Mouse (Mus musculus) limb, embryonic 15.5 days (tissue): ENCODE results near the gene Mlh3. TPM values are rescaled to one million over a fixed set of nuclear protein-coding genes. Genes with fewer than 3 reads are reported as not detected.

Source experiments
- ATAC-seq: fragments of 200-750 bp; cut with Nextera tagmentation; 2 replicates; pipeline ENCODE4 v1.8.0; 2017; ENCODE audit warnings: low read depth, moderate TSS enrichment; ENCODE audit not compliant: insufficient number of reproducible peaks, low FRiP score, low TSS enrichment
- H3K27ac ChIP-seq: fragments of 300-500 bp; sonication (generic); 2 replicates; pipeline ENCODE4 v1.5.1; 2015; ENCODE audit warnings: moderate library complexity, mild to moderate bottlenecking, inconsistent platforms
- H3K27me3 ChIP-seq: fragments of 300-500 bp; sonication (generic); 2 replicates; pipeline ENCODE4 v1.6.1; 2015; ENCODE audit warnings: inconsistent platforms
- H3K36me3 ChIP-seq: fragments of 300-500 bp; sonication (generic); 2 replicates; pipeline ENCODE4 v1.6.1; 2015; ENCODE audit warnings: inconsistent platforms
- H3K4me1 ChIP-seq: fragments of 300-500 bp; sonication (generic); 2 replicates; pipeline ENCODE4 v1.6.1; 2015; ENCODE audit warnings: inconsistent platforms
- H3K4me2 ChIP-seq: fragments of 300-500 bp; sonication (generic); 2 replicates; pipeline ENCODE4 v1.6.1; 2015; ENCODE audit warnings: mild to moderate bottlenecking, inconsistent platforms
- H3K4me3 ChIP-seq: fragments of 300-500 bp; sonication (generic); 2 replicates; pipeline ENCODE4 v1.5.1; 2015; ENCODE audit warnings: mild to moderate bottlenecking, inconsistent platforms
- H3K9ac ChIP-seq: fragments of 300-500 bp; sonication (generic); 2 replicates; pipeline ENCODE4 v1.6.1; 2015; ENCODE audit warnings: inconsistent platforms
- H3K9me3 ChIP-seq: fragments of 300-500 bp; sonication (generic); 2 replicates; pipeline ENCODE4 v1.6.1; 2016; ENCODE audit warnings: inconsistent platforms
- WGBS: fragments of 180-500 bp; shearing (Covaris S2); methylation state at CpG from one replicate; pipeline ENCODE4 v1.1.7; 2015; 5-methylcytosine and 5-hydroxymethylcytosine counted together
- polyA plus RNA-seq: library from polyadenylated mRNA; unstranded; fragments of >200 nt; fragmentation: Nextera tagmentation; extraction: Ambion mirVana; gene quantifications from 2 replicates; pipeline ENCODE4 v1.2.1, GENCODE M21; 2015

The Mlh3 gene
- polyA plus RNA-seq, 1 experiment from 2014 or later = 9.4 TPM

GRCm38 (mm10) chr12:85219236-85219904, 51.0 kb downstream of the Mlh3 start, which contains the start of gene Eif2b2:
Gene Eif2b2, plus strand, starts transcription at chr12:85219481.
- H3K36me3 ChIP-seq = peaks cover 30% of the 10 kb centered on the region
- ATAC-seq = peak; percentile 100
- under 1% methylated on average over 54 of the region's 54 CpGs for WGBS
- peak within 1 kb of the TSS; percentile 68 for H3K9ac ChIP-seq
- H3K9me3 ChIP-seq = no peaks in the 10 kb centered on the region
- peak within 1 kb of the TSS; percentile 79 for H3K27ac ChIP-seq
- no peaks in the 10 kb centered on the region for H3K27me3 ChIP-seq
- H3K4me1 ChIP-seq = peaks cover 26% of the 10 kb centered on the region
- H3K4me3 ChIP-seq = peak within 1 kb of the TSS; percentile 74
- H3K4me2 ChIP-seq = peak within 1 kb of the TSS; percentile 80

- ATAC-seq = no peak
These were observed 52.6 kb downstream of the Mlh3 start for GRCm38 (mm10) chr12:85217733-85218310.

GRCm38 (mm10) chr12:85215031-85215430, 55.4 kb downstream of the Mlh3 start:
- ATAC-seq = no peak
- no peak overlapping the region for H3K27ac ChIP-seq
- H3K27me3 ChIP-seq = no peaks in the 10 kb centered on the region
- no peak overlapping the region for H3K9ac ChIP-seq
- H3K4me1 ChIP-seq = peaks cover 10% of the 10 kb centered on the region
- H3K4me3 ChIP-seq = no peak overlapping the region
- H3K9me3 ChIP-seq = no peaks in the 10 kb centered on the region
- no peaks in the 10 kb centered on the region for H3K36me3 ChIP-seq
- no peak overlapping the region for H3K4me2 ChIP-seq
- WGBS = 51% methylated on average over 5 of the region's 5 CpGs

More at GRCm38 (mm10) chr12:85217733-85218310, 52.6 kb downstream of the Mlh3 start:
- Histone ChIP-seq H3K36me3 (peaks cover 14% of the 10 kb centered on the region), H3K27me3 (no peaks in the 10 kb centered on the region), H3K27ac (no peak overlapping the region), H3K4me3 (no peak overlapping the region), H3K9ac (no peak overlapping the region), H3K4me1 (peaks cover 26% of the 10 kb centered on the region), H3K9me3 (no peaks in the 10 kb centered on the region), H3K4me2 (no peak overlapping the region)
- WGBS = 84% methylated on average over 2 of the region's 2 CpGs

- Histone ChIP-seq H3K27ac (no peak overlapping the region), H3K4me2 (no peak overlapping the region), H3K27me3 (no peaks in the 10 kb centered on the region), H3K4me1 (peaks cover 3% of the 10 kb centered on the region; the same call in 1 of the 2 replicates), H3K9ac (no peak overlapping the region), H3K36me3 (no peaks in the 10 kb centered on the region), H3K4me3 (no peak overlapping the region), H3K9me3 (no peaks in the 10 kb centered on the region)
- 43% methylated on average over 7 of the region's 7 CpGs for WGBS
- ATAC-seq = no peak
These were observed 61.7 kb downstream of the Mlh3 start for GRCm38 (mm10) chr12:85208687-85209199.

GRCm38 (mm10) chr12:85205425-85205824, 65.0 kb downstream of the Mlh3 start:
- ATAC-seq = no peak
- H3K9me3 ChIP-seq = no peaks in the 10 kb centered on the region
- H3K4me1 ChIP-seq = peaks cover 23% of the 10 kb centered on the region
- H3K36me3 ChIP-seq = no peaks in the 10 kb centered on the region
- H3K9ac ChIP-seq = no peak overlapping the region
- no peaks in the 10 kb centered on the region for H3K27me3 ChIP-seq
- H3K4me2 ChIP-seq = no peak overlapping the region
- H3K27ac ChIP-seq = no peak overlapping the region
- H3K4me3 ChIP-seq = no peak overlapping the region
- WGBS = 87% methylated on average over 10 of the region's 10 CpGs

- Histone ChIP-seq H3K4me3 (no peak overlapping the region), H3K9me3 (no peaks in the 10 kb centered on the region), H3K4me2 (no peak overlapping the region), H3K27me3 (no peaks in the 10 kb centered on the region), H3K9ac (no peak overlapping the region), H3K4me1 (peaks cover 23% of the 10 kb centered on the region), H3K27ac (no peak overlapping the region), H3K36me3 (no peaks in the 10 kb centered on the region)
- ATAC-seq = no peak
- 56% methylated on average over 8 of the region's 8 CpGs for WGBS
These were observed 66.3 kb downstream of the Mlh3 start for GRCm38 (mm10) chr12:85204105-85204504.

GRCm38 (mm10) chr12:85203699-85204098, 66.7 kb downstream of the Mlh3 start:
- 75% methylated on average over 5 of the region's 5 CpGs for whole genome bisulfite sequencing

GRCm38 (mm10) chr12:85202191-85202590, 68.2 kb downstream of the Mlh3 start:
- Histone ChIP-seq H3K4me2 (no peak overlapping the region), H3K27ac (peak overlapping the region; percentile 65; the same call in 1 of the 2 replicates), H3K36me3 (no peaks in the 10 kb centered on the region), H3K9ac (no peak overlapping the region), H3K9me3 (no peaks in the 10 kb centered on the region), H3K27me3 (no peaks in the 10 kb centered on the region), H3K4me3 (no peak overlapping the region), H3K4me1 (peaks cover 31% of the 10 kb centered on the region)
- no peak for ATAC-seq
- 70% methylated on average over 7 of the region's 7 CpGs for WGBS

More at GRCm38 (mm10) chr12:85203699-85204098, 66.7 kb downstream of the Mlh3 start:
- Histone ChIP-seq H3K27ac (no peak overlapping the region), H3K4me3 (no peak overlapping the region), H3K36me3 (no peaks in the 10 kb centered on the region), H3K4me1 (peaks cover 23% of the 10 kb centered on the region), H3K27me3 (no peaks in the 10 kb centered on the region), H3K9me3 (no peaks in the 10 kb centered on the region), H3K4me2 (no peak overlapping the region), H3K9ac (no peak overlapping the region)
- no peak for ATAC-seq

GRCm38 (mm10) chr12:85201830-85202147, 68.6 kb downstream of the Mlh3 start:
- no peak for ATAC-seq
- H3K27ac ChIP-seq = peak overlapping the region; percentile 65; the same call in 1 of the 2 replicates
- H3K9ac ChIP-seq = no peak overlapping the region
- H3K4me1 ChIP-seq = peaks cover 31% of the 10 kb centered on the region
- no peaks in the 10 kb centered on the region for H3K36me3 ChIP-seq
- no peaks in the 10 kb centered on the region for H3K9me3 ChIP-seq
- no peak overlapping the region for H3K4me3 ChIP-seq
- no peak overlapping the region; the same call in 1 of the 2 replicates for H3K4me2 ChIP-seq
- WGBS = 65% methylated on average over 2 of the region's 2 CpGs
- no peaks in the 10 kb centered on the region for H3K27me3 ChIP-seq

GRCm38 (mm10) chr12:85200929-85201829, 69.2 kb downstream of the Mlh3 start:
- Histone ChIP-seq H3K9me3 (no peaks in the 10 kb centered on the region), H3K4me3 (no peak overlapping the region), H3K27me3 (no peaks in the 10 kb centered on the region), H3K4me1 (peaks cover 31% of the 10 kb centered on the region), H3K9ac (no peak overlapping the region; the same call in 1 of the 2 replicates), H3K4me2 (peak overlapping the region; percentile 19; the same call in 1 of the 2 replicates), H3K27ac (peak overlapping the region; percentile 65), H3K36me3 (no peaks in the 10 kb centered on the region)
- WGBS = 19% methylated on average over 24 of the region's 24 CpGs
- 0 out of 2 replicates have a peak, but pooled peaks have one; percentile 16 for ATAC-seq

GRCm38 (mm10) chr12:85199954-85200353, 70.4 kb downstream of the Mlh3 start:
- Histone ChIP-seq H3K9me3 (no peaks in the 10 kb centered on the region), H3K36me3 (no peaks in the 10 kb centered on the region), H3K4me3 (no peak overlapping the region), H3K4me2 (no peak overlapping the region), H3K27me3 (no peaks in the 10 kb centered on the region), H3K27ac (no peak overlapping the region), H3K9ac (no peak overlapping the region), H3K4me1 (peaks cover 35% of the 10 kb centered on the region)
- 72% methylated on average over 1 of the region's 1 CpGs for WGBS
- ATAC-seq = no peak
